Mouse (Mus musculus): ENCODE measurements around the gene Wdsub1. TPM values are rescaled to one million over a fixed set of nuclear protein-coding genes. Genes with fewer than 3 reads are reported as not detected.
A peak's percentile ranks its signal among the peaks of the same experiment; 100 is the strongest.

The Wdsub1 gene
- total and polyA plus RNA-seq, 3 experiments, result 12.6 to 76.3 (median 23.5) TPM

- DNase-seq, result no peak
Observed at GRCm38 (mm10) chr2:59806038-59806437, 76.4 kb downstream of the Wdsub1 start.

DNA sequence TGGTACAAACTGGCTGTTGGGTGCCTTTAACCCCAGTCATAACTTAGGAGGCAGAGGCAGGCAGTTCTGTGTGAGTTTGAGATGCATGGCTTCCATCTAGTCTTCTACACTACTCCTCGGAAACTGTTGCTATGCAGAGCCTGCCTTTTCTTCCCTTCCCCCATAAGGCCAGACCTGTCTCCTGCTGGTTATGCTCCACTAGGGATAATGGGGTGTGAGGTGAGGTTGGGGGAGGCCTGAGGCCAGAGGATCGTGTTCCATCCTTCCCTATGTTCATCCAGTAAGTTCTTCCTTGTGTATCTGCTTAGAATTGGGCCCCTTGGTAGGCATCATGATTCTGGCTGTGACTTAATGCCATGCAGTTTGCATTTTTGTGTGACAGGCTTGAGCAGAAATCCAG, 76.8 kb downstream of the Wdsub1 start:
- no peak for DNase-seq

- DNase-seq, result peak; percentile 47
Observed at GRCm38 (mm10) chr2:59802722-59803387, 79.5 kb downstream of the Wdsub1 start.
